Mouse (Mus musculus): Measurements from ENCODE around the gene Snd1.
A peak's percentile ranks its signal among the peaks of the same experiment; 100 is the strongest.

The Snd1 gene

DNA sequence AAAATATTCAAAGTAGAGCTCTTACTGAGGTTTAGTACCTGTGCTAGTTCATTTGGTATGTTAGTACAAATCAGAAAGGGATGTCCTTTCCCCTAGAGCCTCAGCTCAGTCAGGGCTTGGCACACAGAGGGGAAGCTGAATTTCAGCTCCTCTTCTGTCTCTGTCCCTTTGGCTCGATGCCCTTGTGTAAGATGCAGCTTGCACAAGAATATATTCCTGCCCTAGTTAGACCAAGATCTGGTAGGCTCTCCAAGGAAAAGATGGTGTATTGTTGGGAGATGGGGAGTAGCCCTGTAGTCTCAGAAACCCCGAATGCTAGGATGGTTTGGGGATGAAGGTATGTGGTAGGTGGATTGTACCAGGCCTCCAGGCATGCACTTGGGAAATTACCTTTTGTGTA lies 74.4 kb downstream of the Snd1 start:
- DNase-seq, result no peak

- no peak for DNase-seq
Observed at GRCm38 (mm10) chr6:28550255-28551004, 75.5 kb downstream of the Snd1 start.

- no peak for DNase-seq
Observed at GRCm38 (mm10) chr6:28554470-28554869, 79.5 kb downstream of the Snd1 start.

DNA sequence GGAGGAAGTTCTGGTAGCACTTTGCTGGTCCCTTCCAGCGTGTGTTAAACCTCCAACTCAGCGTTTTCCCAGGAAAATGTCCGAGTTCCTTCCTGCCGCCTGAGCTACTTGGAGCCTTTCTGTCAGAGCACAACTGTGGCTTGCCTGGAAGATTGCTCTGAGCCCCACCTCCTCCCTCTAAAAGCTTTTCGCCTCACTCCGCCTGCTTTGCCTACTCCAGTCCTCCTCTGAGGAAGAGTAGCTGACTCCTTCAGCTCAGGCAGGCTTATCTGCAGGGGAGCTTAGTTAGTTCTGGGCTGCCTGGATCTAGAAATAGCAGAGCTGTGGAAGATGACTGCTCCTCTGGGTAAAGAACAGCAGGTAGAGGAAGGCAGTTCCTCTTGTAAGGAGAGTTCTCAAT lies 80.1 kb downstream of the Snd1 start:
- no peak for DNase-seq

- no peak for DNase-seq
Observed at GRCm38 (mm10) chr6:28555428-28555827, 80.5 kb downstream of the Snd1 start.

- DNase-seq, result no peak
Observed at GRCm38 (mm10) chr6:28557728-28558127, 82.8 kb downstream of the Snd1 start.

- no peak for DNase-seq
Observed at GRCm38 (mm10) chr6:28559419-28559818, 84.5 kb downstream of the Snd1 start.

DNA sequence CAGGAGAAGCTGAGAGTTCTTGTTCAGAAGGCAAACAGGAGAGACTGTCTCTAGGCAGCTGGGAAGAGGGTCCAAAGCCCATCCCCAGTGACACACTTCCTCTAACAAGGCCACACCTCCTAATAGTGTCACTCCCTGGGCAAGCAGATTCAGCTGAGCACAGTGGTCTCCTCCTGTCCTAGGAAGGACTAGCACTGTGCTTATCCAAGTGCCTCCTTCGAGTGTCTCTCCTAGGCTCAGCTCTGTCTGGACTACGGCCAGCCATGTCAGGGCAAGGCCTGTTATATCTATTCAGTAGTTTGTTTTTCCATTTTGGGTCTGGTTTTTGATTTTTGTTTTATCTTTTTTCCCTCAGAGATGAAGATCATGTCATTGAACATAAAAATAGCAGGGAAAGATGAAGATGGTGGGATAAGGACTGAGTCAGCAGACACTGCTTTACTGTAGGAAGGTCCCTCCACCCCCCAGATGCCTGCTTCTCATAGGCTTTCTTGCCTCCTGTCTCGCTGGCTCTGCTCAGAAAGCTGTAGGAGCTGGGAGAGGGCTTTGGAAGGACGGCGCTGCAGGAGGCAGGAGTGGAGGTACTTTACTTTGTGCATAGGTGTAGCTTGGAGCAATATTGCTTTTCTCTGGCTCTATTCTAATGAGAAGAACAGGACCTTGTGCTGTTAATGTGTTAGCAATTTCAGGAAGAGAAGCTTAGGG lies 86.5 kb downstream of the Snd1 start:
- DNase-seq, result peak; percentile 20 to 54

DNA sequence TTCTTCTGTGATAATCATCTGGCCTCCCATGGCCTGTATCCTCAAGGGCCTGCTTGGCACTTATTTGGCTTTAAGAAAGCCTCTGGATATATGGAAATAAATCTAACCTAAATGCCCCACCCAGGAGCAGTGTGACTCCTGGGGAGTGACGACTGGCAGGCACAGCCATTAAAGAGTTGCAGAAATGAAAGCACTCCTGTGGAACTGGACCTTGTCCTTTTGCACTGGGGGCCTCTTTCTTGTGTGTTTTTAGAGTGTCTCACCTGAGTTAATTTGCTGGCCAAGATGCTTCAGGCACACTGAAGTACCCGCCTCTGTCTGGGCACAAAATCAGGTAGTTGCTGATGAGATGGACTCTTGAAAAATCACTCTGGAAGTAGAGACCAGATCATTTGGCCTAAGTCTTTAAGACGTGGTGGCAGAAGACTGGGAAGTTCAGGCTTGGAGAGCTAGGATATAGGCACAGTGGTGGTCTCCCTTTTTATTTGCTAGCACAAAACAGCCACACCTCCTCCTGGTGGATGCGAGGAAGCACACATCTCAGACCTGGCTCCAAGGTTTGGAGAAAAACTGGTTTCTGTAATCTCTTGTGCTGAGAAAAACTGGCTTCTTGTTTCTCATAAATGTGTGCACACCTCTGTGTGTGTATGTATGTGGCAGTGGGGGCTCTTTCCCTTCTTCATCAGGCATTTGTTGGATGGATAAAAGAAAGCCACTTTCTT lies 87.5 kb downstream of the Snd1 start:
- peak; percentile 24 to 49 for DNase-seq

DNA sequence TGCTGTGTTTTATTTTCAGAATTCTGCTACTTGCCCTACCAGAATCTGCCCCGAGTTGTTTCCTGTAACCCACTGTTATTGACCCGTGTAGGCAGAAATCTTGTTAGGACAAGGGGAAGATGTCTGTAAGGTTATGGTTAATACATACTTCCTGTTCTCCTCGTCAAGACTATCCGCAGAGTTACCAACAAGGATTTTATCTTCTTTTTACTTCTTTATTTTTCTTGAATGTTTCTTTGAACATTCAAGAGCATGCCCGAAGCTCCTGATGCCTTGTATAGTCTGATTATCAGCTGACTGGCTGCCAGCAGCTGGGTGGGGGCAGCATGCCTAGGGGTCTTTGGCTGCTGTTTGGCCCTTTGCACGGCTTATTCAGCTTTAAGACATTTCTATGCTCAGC lies 93.0 kb downstream of the Snd1 start:
- DNase-seq, result no peak

DNA sequence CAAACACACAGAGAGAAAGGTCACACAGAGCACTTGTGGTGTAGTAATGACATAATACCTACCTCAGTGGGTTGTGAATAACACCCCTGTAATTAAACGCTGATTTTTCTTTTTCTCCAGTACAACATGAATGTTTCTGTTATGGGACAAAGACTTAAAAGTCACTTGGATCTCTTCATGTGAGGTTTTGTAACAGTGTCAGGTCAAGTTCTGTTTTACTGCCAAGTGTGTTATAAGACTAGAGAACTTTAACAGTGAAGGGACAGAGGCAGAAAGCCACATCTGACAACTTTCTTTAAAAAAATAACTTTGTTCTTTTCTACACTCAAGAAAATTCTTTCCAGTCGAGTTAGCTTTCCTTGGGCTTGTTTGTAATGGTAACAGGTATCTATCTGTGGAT lies 97.0 kb downstream of the Snd1 start:
- no peak for DNase-seq

DNA sequence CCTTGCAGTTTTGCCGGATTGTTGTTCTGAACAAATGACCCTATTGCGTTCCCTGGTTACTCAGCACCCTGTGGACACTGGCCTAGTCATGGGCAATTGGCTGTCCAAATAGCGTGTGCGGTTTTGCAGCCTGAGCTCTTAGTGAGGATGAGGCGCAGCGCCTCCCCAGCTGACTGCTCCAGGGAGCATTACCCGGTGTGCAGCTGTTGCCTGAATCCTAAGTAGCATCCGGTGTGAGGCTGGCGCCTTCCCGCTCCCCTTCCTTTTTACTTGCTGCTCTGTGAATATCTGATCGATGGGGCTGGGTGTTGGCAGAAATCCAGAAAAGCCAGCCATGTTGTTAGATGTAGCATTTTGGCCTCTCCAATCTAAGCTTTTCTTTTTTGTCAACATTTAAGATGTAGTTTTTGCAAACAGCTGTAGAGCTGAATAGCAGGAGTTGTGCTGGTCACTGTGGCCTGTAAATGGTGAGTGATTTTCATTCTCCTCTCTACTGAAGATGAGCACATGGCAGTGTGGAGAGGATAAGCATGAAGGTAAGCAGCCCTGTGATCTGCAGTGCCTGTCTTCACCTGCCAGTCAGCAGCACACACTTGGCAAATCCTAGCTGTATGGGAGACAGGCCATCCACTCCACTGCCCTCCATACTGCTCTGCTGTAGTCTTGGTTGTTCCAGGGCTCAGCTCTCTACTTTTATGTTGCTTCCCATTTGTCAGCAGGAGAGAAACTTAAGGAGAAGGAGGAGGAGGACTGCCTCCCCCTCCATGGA lies 98.2 kb downstream of the Snd1 start:
- peak in 1 of 2 experiments; percentile 50 for DNase-seq

DNA sequence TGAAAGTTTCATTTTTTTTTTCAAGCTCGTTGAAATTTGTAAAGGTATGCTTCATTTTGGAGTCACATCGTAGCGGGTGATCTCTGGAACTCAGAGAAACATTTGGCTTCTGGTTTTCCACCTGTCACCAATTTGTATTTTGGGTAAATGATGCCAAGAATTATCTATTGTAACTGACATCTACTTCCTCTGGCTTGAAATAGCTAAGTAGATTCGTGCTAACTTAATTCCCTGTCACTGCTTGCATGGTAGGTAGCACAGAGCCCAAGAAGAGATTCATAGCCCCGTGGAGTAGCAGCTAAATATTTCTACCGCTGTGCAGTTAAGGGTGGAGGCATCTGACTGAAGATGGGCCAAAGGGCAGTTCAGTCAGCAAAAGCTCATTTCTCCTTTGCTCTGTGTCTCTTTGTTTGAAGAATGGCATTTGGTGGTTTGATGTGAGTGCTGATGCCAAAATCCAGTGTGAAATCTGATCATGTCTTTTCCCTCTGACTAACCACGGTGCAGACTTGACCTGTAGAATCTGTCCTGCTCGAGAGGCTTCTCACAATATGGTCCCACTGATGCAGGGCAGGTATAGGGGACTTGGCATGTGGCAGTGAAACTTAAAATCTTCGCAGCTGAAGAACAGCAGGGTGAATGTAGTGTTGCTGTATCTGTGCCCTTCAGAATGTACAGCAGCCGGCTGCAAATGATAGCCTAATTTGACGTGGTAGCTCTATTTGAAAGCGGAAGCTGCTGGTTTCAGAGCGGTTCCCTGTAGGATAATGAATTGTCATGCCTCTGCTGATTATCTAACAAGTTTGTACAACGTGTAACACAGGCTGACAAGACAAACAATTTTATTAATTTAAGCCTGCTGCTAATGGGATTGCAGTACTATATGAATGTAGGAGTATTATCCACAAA lies 101.7 kb downstream of the Snd1 start:
- no peak for DNase-seq

GRCm38 (mm10) chr6:28582847-28583246 lies 107.9 kb downstream of the Snd1 start:
- no peak for DNase-seq

DNA sequence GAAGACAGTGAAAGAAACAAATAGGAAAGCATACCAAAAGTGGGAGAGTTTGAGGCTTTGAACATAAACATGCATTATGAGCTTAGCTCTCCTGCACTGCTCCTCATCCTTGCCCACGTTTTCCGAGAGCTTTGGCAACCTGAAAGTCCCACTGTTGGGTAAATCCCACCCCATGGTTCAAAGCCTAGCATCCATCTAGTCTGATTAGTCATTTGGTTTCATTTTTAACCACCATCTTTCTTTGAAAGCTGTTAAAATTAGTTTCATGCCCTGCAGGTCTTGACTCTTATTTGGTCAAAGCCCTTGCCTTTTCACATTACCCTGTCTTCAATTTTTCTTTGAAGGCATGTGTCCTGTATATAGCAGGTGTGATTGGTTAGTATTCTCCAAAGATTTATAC lies 108.5 kb downstream of the Snd1 start:
- DNase-seq, result no peak

GRCm38 (mm10) chr6:28586806-28587205 lies 111.9 kb downstream of the Snd1 start:
- DNase-seq, result no peak

DNA sequence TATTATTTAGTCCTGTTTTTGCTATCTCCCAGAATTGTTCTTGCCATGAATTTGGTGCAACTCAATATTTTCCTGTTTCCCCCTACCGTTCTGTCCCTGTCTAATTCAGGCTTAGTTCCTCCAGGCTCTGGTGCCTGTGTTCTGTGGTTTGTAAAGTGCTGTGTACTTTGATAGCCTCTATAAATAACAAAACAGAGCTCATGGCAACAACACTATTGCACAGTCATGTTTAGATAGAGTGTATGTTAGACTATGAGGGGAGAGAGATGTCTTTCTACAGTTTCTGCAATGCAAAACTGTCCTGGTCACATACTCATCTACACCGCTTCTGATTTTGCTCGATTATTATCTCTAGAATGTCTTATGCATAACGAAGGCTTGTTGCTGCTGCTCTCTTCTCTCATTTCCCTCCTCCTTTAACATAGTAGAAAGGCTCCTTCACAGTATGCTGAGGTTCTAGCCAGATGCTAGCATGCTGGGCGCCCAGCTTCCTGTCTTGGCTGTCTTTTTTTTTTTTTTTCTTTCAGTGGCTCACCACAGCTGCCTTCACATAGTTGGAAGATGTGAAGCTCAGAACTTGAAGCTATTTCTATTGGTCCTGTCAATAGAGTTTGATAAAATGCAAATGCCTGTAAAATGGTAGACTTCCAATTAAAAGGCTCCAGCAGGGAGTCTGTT lies 113.7 kb downstream of the Snd1 start:
- no peak for DNase-seq

DNA sequence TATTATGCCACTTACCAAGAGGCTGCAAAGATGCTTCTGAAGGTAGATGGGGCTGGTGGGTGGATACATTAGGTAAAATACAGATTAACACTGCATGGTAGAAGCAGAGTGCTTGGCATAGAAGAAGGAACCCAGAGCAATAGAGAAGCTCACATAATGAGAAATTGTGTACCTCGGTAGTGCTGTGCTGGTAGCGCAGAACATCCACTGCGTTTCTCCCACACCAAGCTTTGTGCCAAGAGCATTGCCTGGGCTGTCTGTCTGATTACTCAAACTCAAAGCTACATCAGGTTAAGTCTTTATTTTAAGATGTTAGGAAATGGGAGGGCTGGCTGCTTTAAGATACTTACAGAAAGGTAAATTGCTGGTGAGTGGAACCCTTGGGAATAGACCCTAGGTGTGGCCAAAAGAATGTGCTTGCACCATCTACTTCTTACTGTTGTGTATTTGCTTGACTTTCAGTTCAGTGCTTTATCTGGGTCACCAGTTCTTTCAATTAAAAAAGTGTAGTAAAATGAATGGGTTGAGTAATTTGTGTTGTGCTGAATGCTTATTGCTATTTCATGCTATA lies 117.5 kb downstream of the Snd1 start:
- DNase-seq, result no peak

- DNase-seq, result no peak
Observed at GRCm38 (mm10) chr6:28593708-28594107, 118.8 kb downstream of the Snd1 start.

DNA sequence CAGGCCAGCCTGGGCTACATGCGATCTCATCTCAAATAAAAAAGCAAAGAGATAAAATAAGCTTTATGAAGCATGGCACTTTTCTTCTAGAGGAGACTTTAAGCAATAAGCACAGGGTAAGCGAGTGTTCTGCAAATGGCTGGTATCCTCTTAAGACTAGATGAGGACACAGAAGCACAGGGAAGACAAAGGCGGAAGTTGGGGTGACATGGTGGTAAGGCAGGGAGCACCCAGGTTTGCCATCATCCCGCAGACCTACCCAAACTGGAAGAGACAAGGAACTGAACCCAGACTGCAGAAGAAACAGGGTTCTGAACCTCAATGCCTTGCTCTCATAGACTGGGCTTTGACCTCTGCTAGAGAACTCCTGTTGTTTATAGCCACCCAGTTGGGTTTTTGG lies 119.8 kb downstream of the Snd1 start:
- no peak for DNase-seq

GRCm38 (mm10) chr6:28595231-28595630 lies 120.3 kb downstream of the Snd1 start:
- no peak for DNase-seq

Measured in kidney, postnatal 25 days (tissue).